Mouse (Mus musculus) bone marrow macrophage, adult 2 months (primary cell): ENCODE measurements around the gene Thap4. TPM values are rescaled to one million over a fixed set of nuclear protein-coding genes. Genes with fewer than 3 reads are reported as not detected.

ENCODE experiments used
- H3K27ac ChIP-seq: 2 replicates; pipeline ENCODE4 v1.5.1; 2012; ENCODE audit warnings: low read depth, low read length; ENCODE audit not compliant: insufficient read depth
- H3K4me1 ChIP-seq: 2 replicates; pipeline ENCODE4 v1.6.1; 2012; ENCODE audit warnings: low read length; ENCODE audit not compliant: control insufficient read depth, insufficient read depth
- H3K4me3 ChIP-seq: 2 replicates; pipeline ENCODE4 v1.5.1; 2012; ENCODE audit warnings: mild to moderate bottlenecking, low read length, moderate library complexity; ENCODE audit not compliant: insufficient read depth
- CTCF ChIP-seq: IDR thresholded peaks from 2 replicates; pipeline ENCODE4 v1.5.1; 2012; ENCODE audit warnings: low read depth, mild to moderate bottlenecking, low read length, moderate library complexity
- POLR2A ChIP-seq: IDR thresholded peaks from 2 replicates; pipeline ENCODE4 v1.6.1; 2012; ENCODE audit warnings: mild to moderate bottlenecking, low read depth, low read length, borderline replicate concordance
- polyA plus RNA-seq: library from polyadenylated mRNA; stranded (reverse); fragments of >200 nt; gene quantifications from 2 replicates; pipeline ENCODE4 v1.2.4, GENCODE M21; 2012; ENCODE audit not compliant: missing spikeins, insufficient read depth, insufficient read length

The Thap4 gene
- polyA plus RNA-seq, 1 experiment, result 22.1 TPM

GRCm38 (mm10) chr1:93748539-93748938 is 6.1 kb downstream of the Thap4 start:
- H3K4me1 ChIP-seq, result peaks cover 17% of the 10 kb centered on the region
- H3K4me3 ChIP-seq, result no peak overlapping the region
- TF ChIP-seq CTCF, result no peak
- TF ChIP-seq POLR2A, result no peak
- no peak overlapping the region for H3K27ac ChIP-seq

DNA sequence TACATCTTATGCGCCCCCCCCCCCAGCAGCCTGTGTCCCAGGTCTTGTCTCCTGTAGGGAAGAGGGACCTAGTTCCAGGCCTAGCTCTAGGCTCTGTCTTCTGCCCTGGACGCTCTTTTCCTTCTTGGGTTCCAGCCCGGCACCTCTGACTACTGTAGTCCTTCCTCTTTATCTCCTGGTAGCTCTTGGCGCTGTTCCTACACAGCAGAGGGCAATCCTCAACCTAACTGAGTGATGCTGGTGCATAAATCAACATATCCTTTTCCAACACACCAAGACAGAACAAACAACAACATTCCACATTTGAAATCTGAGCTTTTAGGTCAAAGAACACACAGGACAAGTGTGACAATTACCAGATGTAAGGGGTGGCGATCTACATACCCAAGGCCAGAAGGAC is 8.5 kb downstream of the Thap4 start:
- peaks cover 9% of the 10 kb centered on the region for H3K4me1 ChIP-seq

GRCm38 (mm10) chr1:93742910-93743309 is 11.8 kb downstream of the Thap4 start:
- Histone ChIP-seq H3K4me1 (no peaks in the 10 kb centered on the region), H3K27ac (no peak overlapping the region), H3K4me3 (no peak overlapping the region)
- TF ChIP-seq POLR2A, result no peak
- no peak for TF ChIP-seq CTCF

More for the DNA sequence above, 8.5 kb downstream of the Thap4 start:
- H3K27ac ChIP-seq, result no peak overlapping the region
- H3K4me3 ChIP-seq, result no peak overlapping the region
- no peak for TF ChIP-seq CTCF

DNA sequence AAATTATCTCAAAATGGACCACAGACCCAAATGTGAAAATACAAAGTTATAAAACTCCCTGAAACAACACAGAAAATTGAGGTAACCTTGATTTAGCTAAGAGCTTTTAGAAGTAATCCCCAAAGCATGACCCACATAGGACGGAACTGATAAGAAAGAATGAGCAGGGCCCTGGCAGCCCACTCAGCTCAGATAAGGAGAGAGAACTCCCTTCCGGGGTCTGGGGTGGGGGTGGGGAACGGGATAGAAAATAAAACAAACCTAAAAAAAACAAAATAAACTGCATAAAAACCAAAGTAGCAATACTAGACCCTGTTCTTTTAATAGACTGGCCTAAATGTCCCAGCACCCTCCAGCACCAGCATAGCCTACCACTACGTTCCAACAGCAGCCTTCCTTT is 12.7 kb downstream of the Thap4 start:
- TF ChIP-seq CTCF, result no peak
- no peak overlapping the region for H3K27ac ChIP-seq
- H3K4me3 ChIP-seq, result no peak overlapping the region
- H3K4me1 ChIP-seq, result no peaks in the 10 kb centered on the region

- Histone ChIP-seq H3K27ac (no peak overlapping the region), H3K4me1 (no peaks in the 10 kb centered on the region), H3K4me3 (no peak overlapping the region)
- no peak for TF ChIP-seq CTCF
- TF ChIP-seq POLR2A, result no peak
Observed at GRCm38 (mm10) chr1:93740671-93741070, 14.0 kb downstream of the Thap4 start.

GRCm38 (mm10) chr1:93737711-93738110 is 17.0 kb downstream of the Thap4 start:
- TF ChIP-seq CTCF (no peak), POLR2A (no peak)
- Histone ChIP-seq H3K4me1 (no peaks in the 10 kb centered on the region), H3K4me3 (no peak overlapping the region), H3K27ac (no peak overlapping the region)

GRCm38 (mm10) chr1:93735859-93736258 is 18.8 kb downstream of the Thap4 start:
- Histone ChIP-seq H3K4me1 (no peaks in the 10 kb centered on the region), H3K4me3 (no peak overlapping the region), H3K27ac (no peak overlapping the region)
- TF ChIP-seq POLR2A, result no peak
- TF ChIP-seq CTCF, result no peak

- Histone ChIP-seq H3K4me3 (no peak overlapping the region), H3K27ac (no peak overlapping the region), H3K4me1 (no peaks in the 10 kb centered on the region)
- no peak for TF ChIP-seq POLR2A
- no peak for TF ChIP-seq CTCF
Observed at GRCm38 (mm10) chr1:93731880-93732281, 22.8 kb downstream of the Thap4 start.

- no peak overlapping the region for H3K27ac ChIP-seq
- no peaks in the 10 kb centered on the region for H3K4me1 ChIP-seq
- TF ChIP-seq CTCF (no peak), POLR2A (no peak)
- H3K4me3 ChIP-seq, result no peak overlapping the region
Observed at GRCm38 (mm10) chr1:93731103-93731502, 23.6 kb downstream of the Thap4 start.

DNA sequence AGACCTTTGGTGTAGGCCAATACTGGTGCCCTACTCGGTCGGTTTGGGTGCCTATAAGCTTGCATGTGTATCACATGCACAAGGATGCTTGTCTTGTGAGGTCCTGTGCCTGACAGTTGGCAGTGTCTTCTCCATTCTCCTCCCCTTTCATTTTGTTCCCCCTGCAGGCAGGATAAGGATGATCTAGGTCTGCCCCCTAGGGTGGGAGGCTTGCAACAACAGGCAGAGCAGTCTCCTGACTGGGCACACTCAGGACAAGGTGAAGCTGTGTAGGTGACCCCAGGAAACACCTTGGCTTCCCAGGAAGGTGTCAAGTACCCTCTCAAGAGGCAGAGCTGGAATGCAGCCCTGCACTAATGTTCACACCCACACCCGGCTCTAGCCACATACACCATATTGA is 27.7 kb downstream of the Thap4 start:
- Histone ChIP-seq H3K27ac (no peak overlapping the region), H3K4me1 (no peaks in the 10 kb centered on the region), H3K4me3 (no peak overlapping the region)
- TF ChIP-seq CTCF (peak; percentile 68), POLR2A (no peak)

- TF ChIP-seq POLR2A (no peak), CTCF (no peak)
- Histone ChIP-seq H3K4me1 (no peaks in the 10 kb centered on the region), H3K4me3 (no peak overlapping the region), H3K27ac (no peak overlapping the region)
Observed at GRCm38 (mm10) chr1:93726116-93726515, 28.5 kb downstream of the Thap4 start.

- Histone ChIP-seq H3K4me3 (no peak overlapping the region), H3K4me1 (no peaks in the 10 kb centered on the region), H3K27ac (no peak overlapping the region)
- TF ChIP-seq CTCF (no peak), POLR2A (no peak)
Observed at GRCm38 (mm10) chr1:93725665-93726064, 29.0 kb downstream of the Thap4 start.
